Mouse (Mus musculus): ENCODE data around the gene Prmt7.

DNA sequence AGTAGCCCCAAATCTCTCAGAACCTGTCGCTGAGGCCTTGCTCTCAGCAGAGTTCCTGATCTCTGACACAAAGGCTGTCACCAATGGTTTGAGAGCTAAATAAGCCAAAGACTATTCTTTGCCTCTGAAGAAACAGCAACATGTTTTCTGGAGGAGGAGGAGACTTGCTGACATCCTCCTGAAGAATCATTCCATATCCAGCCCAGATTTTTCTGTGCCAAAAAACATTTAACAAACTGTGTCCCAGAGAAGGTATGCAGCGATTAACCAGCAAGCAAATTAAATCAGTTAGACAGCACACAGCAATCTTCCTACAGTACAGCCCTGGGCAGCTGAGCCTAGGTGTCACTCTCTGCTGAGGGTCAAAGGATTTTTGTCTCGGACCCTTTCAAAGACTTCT, 62.7 kb downstream of the Prmt7 start:
- TF ChIP-seq GATA1 (IDR thresholded peaks at IDR 0.05; ENCODE audit: borderline replicate concordance, low read length) (no peak), FLI1 (IDR thresholded peaks at IDR 0.05; ENCODE audit: low read length) (no peak)
